Mouse (Mus musculus) 3T3-L1 (cell line): ENCODE data around the gene Macc1.

Experiments
- DNase-seq: peaks from one replicate; pipeline ENCODE4 v3.0.0-alpha.2; 2015; ENCODE audit warnings: low read depth, low spot score

Macc1 gene

DNA sequence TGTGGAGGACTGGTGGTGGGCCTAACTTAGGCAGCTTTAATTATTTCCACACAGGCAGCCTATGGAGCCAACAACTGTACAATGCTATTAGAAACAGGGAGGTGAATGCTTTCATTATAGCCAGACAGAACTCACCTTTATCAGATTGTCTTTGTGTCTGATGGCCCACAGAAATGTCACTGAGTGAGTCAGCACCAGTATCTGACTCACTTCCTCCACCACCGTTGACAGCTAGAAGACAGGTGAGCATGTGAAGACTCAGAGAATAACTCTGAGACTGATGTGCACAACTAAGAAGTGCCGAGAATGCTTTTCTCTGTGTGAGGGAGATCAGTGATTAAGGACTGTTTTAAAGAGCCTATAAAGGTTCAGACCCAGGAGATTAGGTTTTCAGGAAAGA lies 73.9 kb downstream of the Macc1 start:
- no peak for DNase-seq

DNA sequence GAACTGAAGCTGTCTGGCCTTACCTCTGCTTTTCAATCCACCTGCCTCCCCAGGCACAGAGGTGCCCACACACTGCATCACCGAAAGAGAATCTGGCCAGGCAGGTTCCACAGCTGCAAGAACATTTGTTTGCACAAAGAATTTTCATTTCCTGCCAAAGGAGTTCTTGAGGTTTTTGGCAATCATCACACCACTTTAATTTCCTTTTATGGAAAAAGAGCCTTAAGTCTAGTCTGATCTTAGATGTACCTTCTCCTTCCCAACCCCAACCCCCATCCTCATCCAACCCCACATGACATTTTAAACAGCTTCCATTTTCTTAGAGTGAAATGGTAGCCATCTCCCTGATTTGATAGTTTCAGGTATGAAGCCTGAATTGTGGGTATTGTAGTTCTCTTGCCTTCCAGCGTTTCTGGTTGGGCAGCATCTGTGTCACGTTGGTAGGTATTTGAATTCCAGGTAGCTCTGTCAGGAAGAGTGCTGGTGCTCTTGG lies 76.2 kb downstream of the Macc1 start:
- peak; percentile 40 for DNase-seq

DNA sequence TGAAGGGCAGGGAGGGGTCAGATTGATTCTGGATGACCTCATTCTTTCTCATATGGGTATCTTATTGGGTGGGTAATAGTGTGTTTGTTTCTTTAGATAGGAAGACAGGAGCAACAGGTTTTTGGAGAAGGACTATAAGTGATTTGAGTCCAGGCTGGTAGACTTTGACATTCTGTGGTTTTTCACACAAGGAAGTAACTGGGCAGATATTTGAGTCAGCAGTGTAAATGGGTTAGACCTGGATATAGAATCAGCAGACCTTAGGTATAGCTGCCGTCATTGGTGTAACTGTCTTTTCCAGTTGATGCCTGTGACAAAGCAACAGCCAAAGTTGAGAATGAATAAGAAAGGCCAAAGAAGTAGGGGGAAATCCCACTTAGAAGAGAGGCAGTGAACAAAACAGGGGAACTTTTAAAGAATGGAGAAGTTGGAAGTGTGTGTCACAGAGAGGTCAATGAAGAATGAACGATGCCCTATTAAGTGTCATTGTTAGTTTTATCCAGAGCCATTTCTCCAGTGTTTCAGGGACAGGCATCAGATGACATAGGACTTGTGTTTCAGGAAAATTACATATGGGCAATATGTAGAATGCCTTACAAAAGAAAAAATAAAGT lies 84.1 kb downstream of the Macc1 start:
- DNase-seq: no peak

DNA sequence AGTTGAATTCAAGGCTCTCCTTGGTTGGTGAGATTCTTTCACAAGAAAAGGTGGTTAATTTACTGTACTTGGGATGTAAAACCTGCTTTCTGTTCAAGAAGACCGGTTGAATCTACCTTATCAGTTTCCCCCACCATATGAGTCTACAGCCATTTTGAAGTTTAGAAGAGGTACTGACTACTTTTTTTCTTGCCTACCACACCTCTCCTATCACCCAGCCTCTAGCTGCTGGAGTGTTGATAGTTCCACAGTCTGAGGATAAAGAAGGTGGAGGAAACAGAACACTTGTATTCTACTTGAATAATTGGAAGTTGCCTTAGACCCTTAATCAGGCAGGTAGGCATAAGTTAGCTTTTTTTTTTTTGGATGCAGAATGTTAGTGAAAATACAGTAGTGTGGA lies 88.2 kb downstream of the Macc1 start:
- DNase-seq: no peak

DNA sequence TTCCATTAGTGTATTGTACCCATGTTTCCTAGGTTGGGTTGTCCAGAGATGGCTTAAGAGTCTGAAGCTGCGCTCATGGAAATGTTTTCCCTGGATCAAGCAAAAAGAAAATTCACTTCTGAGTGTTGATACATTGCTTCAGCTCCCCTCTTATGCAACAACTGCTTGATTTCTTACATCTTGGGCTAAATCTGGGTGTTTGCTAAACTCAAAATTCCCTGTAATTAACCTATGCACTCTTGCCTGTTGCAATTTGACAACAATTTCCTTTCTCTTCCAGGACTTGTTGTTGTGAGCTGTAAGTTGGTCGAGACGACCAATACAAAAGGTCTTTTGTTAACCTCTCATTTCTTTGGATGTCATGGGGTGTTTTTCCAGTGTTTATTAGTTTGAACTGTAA lies 88.7 kb downstream of the Macc1 start:
- DNase-seq: no peak

DNA sequence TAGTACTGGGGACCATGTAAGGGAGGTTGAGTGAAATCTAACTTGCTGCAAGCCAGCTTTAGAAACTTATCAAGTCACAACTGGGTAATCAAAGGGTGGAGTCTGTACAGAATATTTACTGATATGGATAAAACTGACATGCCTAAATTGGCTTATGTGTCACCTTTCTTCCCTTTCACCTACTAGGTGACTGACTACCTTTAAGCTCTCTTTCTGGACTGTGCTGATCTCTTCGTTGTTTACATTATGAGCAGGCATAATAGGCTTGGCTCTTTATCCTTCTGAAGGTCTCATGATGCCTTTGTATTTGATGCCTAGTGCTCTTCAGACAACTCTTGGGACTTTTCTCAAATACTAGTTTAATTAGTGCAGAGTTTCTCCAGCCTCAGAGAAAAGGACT lies 90.7 kb downstream of the Macc1 start:
- DNase-seq: no peak

DNA sequence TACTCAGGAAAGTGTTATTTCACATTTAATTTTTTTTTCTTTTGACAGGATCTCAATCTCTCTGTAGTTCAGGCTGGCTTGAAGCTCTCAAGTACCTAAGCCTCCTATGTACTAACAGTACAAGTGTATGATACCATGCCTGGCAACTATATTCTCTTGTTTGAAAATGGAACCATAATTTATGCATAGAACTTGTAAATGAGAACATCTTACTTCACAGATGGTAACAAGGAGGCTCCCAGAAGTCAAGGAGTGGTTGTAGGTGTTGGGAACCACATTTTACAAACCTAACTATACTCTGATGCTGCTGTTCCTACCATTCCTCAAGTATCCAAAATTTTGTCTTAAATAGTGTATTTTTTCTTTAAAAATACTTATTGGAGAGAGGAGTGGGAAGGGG lies 96.5 kb downstream of the Macc1 start:
- no peak for DNase-seq

DNA sequence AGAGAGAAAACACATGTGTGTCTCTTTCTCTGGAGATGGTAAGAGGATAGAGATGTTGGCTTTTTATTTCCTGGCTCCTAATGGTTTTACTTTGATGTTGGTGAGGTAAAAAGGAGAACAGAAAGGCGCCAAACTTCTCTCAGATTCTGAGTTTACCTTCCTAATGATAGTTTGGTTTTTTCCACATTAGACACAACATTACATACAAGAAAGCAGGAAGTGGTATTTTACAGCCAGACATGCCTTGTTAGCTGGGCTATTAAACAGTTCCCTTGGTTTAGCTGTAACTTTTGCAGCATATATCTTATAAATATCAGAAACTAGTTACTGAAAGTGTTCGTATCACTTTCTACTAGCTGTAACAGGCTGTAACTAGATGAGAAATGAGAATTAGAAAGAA lies 96.9 kb downstream of the Macc1 start:
- DNase-seq: no peak

DNA sequence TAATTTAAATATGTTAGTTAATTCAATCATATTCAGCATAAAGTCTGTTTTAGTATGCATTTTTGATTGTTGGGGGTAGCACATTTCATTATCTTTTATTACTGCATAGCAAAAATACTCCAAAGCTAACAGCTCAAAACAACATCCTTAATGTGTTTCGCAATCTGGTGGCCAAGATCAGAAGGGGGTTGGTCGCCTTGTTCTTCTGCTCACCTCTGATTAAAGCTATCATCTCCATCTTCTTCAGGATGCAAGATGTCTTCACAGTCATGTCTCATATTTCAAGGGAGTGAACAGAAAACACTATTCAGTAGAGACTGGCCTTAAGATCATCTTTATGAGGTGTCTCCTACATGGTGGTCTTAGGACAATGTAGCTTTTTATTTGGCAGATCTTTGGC lies 97.9 kb downstream of the Macc1 start:
- DNase-seq: no peak

DNA sequence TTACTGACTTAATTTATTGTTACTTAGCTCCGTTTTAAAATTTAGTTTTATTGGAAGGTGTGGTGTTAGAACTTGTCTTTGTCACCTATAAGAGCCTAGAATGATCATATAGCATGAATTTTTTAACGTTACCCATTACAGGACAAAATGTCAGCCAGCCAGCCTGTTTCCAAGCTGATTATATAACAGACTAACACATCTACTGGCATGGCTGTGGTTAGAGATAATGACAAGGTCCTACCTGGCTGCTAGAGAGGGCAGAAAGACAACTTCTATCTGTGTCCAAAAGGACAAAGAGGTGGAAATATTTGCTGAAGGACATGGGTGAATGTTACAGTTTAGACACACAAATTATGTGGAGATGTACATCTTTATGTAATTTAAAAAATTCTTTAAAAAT lies 101.8 kb downstream of the Macc1 start:
- no peak for DNase-seq

DNA sequence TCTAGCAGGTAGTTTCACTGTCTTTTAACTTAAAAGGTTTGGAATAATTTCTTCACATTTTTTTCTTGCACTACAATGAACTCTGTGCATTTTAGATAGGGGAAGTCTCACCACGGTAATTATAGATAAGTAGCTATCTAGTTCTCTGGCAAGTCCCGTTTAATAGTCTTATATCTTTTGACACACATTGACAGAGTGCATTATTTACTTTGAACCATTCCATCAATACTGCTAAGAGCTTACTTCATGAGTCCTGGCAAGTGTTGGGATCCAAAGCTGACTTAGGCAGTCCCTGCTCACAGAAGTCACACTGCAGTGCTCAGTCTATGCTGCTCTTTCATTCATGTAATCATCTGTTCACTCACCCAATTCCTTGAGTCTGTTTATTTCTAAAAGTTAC lies 111.7 kb downstream of the Macc1 start:
- DNase-seq: no peak

DNA sequence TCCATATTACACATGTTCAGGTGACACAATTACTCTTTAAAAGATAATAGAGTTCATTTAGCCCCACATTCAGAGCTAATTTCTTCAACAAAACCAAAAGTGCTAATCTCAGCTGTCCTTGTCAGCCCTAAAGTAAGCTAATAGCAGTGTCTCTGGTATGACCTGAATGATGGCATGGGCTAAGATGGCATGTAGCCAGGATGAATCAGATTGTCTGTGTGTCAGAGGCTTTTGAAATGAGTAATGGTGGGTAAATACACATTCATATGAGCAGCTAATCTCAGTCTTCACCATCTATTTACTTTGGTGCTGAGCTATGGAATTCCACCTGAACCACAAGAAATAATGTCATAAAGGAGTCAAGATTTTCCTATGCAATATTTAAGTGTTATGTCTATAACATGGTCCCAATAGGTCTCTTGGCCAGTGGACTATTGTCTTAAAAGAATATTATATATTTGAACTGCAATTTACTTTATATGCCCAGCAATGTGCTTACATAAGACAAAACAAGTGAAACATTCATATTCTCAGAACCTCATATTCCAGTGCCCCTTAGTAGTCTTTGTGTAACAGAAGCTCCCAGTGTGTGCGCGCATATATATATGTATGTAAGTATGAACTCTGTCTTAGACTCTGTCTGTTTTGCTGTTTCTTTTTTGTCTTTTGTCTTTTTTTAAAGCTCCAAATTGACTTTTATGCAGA lies 112.3 kb downstream of the Macc1 start:
- peak; percentile 66 for DNase-seq

DNA sequence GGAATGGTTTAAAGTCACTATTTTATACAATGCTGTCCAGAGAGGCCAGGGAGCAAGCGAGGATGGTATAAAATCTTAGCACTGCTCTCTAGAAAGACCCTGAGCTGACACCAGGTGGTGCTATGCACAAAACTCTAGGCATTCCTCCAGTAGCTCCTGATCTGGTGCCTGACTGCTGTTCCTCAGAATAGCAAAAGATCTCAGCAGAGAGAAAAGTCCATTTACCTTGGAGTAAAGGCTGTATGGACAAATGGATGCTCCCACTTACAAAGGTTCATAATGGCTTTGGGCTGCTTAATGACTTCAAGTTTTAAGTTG lies 112.8 kb downstream of the Macc1 start:
- DNase-seq: peak; percentile 73

DNA sequence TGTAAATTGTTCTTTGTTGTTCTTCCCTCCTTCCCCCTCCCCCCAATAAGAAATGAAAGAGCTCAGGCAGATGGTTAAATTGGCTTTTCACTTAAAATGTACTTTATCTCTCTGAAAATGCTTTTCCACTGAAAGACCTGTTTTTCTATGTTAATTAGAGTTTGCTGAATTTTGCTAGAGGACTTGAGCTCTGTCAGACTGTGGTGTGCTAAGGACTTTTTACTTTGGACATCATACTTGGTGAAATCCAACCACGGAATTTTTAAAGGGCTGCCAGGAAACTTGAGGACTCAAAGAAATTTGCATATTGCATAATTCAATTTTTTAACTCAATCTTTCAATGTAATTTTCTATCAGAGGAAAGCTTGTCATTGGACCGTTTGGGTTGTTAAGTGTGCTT lies 126.7 kb downstream of the Macc1 start:
- DNase-seq: peak; percentile 31

DNA sequence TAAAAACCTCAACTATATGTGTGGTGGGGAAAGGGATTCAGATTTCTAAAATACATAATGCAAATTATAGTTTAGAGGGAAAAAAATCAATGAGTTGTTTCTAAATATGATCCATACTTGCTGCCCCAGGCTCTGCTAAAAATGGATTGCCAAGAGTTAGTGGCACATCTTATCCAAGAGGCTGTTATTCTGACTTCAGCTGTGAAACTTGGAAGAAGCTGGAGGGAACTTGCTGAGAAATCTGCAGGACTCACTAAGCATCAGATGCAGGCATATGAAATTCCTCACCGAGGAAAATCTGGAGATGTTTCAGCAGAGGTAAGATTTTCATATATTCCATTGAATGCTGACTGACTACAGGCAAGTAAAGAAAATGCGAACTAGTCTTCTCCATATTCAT lies 136.0 kb downstream of the Macc1 start:
- DNase-seq: no peak

DNA sequence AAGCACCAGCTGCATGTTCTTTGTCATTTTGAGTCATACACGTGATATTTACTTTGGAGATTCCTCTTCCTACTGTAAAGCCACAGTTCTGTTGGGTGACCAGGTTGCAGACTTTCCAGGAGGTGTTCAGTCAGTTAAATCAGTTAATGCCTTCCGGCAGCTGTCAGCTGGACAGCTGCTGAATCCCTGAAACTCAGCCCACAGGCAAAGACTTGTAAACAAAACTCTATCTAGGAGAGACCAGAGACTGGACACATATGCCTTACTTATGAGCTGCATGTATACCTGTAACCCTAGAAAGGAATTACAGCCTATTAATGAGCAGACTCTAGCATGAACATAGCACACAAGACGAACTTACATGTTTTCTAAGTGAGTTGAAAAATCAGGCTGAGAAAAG lies 137.2 kb downstream of the Macc1 start:
- DNase-seq: no peak

DNA sequence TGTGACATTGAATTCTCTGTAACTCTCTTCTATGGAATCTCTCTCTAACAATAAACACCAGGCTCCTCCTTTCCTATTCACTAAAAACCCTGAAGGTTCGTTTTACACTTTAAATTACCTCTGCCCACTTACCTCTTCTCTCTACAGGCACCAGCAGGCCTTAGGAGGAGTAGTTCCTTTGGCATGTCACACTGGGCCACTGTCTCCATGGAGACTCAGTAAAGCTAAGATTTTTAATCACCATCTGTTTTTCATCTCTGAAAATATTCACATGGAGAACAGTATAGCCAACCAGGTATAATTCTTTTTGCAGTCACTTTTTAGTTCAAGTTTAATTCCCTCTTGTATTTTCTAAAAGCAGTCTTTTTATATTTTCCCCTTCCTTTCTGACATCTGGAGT lies 140.0 kb downstream of the Macc1 start:
- DNase-seq: peak; percentile 4

DNA sequence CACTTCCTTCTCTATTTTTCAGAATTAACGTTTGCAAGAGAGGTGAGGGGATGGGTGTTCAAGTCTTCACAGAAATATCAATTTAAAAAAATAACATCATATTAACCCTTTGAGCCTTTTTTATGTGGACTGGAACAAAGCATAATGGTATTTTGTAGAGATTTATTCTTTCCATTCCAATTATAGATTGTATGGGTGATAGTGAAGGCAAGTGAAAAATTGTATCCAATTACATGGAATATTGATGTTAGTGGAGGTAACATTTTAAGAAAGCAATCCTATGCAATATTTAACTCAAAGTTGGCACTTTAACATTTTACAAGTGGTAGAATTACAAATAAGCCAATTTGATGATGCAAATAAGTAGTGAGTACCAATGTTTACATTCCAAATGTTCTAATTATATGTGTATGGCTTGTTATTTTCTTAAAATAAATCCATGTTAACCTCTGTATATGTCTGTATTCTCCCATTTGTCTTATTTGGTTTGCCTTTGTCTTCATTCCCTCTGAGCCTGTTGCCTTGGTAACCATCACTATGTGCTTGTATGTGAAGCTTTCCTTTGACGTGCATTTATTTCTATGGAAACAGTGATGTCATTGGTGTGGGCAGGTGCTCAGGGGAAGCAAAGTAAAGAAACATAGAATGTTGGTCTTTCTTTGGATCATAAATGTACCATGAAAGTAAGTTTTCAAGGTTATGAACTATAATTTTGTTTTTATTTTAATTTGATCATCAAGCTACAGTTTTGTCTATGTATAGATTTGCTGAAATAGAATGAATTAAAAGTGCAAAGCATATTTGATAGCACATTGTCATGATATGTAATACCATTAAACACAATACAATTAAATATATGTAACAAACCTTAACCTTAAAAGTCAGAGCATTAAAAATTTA lies 150.2 kb downstream of the Macc1 start:
- no peak for DNase-seq

DNA sequence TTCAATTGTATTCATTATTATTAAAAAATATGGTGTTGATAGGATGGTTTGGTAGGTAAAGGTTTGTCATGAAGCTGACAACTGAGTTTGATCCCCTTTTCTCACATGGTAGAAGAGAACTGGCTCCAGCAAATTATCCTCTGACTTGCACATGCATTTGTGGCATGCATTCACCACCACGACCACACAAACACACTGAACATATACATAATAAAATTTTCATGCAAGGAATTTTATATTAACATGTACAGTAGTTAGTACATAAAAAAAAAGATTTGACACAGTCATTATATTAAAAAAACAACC lies 150.8 kb downstream of the Macc1 start:
- no peak for DNase-seq

DNA sequence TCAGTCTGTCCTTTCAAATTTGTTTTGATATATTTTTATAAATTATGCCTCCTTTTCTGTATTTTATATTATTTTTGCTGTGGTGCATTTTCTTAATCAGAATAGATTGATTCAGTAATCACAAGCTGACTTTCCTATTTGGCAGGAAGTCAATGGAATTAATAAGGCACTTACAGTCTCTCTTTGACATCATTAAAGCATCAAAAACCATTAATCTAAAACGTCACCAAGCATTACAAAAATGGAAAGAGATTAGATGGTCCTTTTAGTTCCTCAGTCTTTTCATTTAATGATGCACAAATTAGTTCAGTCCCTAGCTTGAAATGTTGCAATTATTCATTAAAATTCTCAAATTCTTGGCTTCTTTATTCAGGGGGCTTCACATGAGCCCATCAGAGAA lies 153.6 kb downstream of the Macc1 start:
- DNase-seq: no peak

DNA sequence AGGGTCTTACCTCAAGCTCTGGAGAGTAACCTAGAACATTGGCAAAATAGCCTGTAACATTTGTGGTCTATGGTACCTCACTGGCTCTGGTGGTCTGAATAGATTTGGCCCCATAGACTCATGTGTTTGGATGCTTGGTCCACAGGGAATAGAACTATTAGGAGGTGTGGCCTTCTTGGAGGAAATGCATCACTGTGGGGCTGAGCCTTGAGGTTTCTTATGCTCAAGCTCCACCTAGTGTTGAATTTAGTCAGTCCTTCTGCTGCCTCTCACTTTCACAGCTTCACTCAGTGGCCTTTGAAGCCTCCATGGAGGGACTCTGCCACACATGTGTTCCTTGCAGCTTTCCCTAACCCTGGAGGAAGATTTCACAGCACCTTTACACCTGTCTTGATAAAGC lies 156.2 kb downstream of the Macc1 start:
- DNase-seq: peak; percentile 48

DNA sequence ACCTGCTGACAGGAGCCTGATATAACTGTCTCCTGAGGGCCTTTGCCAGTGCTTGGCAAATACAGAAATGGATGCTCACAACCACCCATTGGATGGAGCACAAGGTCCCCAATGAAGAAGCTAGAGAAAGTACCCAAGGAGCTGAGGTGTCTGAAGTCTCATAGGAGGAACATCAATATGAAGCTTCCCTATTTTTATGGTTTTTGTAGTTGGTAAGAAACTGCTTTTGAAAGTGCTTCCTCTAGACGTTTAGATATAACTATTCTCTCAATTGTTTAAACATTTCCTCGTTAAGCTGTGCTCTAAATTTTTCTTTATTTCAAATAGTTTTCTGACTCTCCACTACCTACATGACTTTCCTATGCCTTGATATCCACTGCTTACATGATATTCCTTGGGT lies 169.2 kb downstream of the Macc1 start:
- DNase-seq: no peak
